Mouse (Mus musculus): ENCODE measurements around the gene Gm48551. TPM values are rescaled to one million over a fixed set of nuclear protein-coding genes. Genes with fewer than 3 reads are reported as not detected.
A peak's percentile ranks its signal among the peaks of the same experiment; 100 is the strongest.

Gm48551 gene
- polyA plus RNA-seq, 1 experiment from 2014 or later = 4.1 TPM

DNA sequence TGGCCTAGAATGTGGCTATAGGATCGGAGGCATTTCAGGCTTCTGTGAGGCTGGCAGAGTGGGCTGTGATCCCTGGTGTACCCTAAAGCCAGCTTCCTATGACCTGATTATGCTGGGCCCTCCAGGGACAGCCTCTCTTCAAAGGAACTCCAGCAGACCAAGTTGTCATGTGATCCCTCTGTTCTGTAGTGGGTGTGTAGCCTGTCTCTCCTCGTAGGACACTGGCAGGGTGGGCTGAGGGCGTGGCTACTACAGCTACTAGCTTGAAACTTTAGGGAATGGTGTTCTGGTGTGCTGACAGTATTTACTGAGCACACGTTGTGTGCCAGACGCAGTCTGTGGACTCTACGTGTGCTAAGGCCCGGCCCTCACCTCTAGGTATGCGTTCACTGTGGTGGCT is 23.5 kb upstream of the Gm48551 start:
- H3K27ac ChIP-seq = no peak overlapping the region
- H3K4me3 ChIP-seq = no peak overlapping the region
- no peaks in the 10 kb centered on the region for H3K9me3 ChIP-seq
- H3K27me3 ChIP-seq = peaks cover 30% of the 10 kb centered on the region
- WGBS = 65% methylated on average over 8 of the region's 8 CpGs
- peaks cover 45% of the 10 kb centered on the region for H3K4me1 ChIP-seq
- H3K4me2 ChIP-seq (replicated peaks) = no peak overlapping the region
- H3K36me3 ChIP-seq = peaks cover 7% of the 10 kb centered on the region; the same call in 1 of the 2 replicates
- H3K9ac ChIP-seq = no peak overlapping the region
- no peak for ATAC-seq (ENCODE audit: insufficient number of reproducible peaks, insufficient read depth, low FRiP score, low TSS enrichment)

DNA sequence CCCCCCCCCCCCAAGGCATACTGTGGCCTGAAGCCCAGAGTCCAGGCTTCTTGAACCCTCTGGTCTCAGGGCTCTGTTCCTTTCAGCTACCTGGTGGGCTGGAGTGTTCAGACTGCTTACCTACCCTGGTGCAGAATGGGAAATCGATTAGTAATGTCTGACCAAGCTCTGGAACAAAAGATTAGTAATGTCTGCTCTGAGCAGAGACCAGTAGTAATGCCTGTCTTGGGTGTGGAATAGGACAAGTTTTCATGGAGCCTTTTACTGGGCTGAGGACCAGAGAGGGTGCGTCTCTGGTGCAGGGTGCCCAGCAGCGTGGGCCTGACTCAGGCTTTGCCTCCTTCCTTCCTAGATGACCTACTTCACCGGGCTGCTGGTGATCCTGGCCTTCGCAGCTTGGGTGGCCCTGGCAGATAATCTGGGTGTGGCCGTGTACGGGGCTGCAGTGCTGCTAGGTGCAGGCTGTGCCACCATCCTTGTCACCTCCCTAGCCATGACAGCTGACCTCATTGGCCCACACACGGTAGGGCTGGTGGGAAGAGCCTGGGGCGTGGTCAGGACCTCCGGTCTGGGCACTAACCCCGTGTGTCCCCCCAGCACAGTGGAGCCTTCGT is 21.8 kb upstream of the Gm48551 start:
- Histone ChIP-seq H3K9ac (no peak overlapping the region), H3K4me2 (replicated peaks) (no peak overlapping the region), H3K4me3 (no peak overlapping the region), H3K27me3 (peaks cover 35% of the 10 kb centered on the region), H3K9me3 (no peaks in the 10 kb centered on the region), H3K36me3 (peaks cover 24% of the 10 kb centered on the region), H3K27ac (no peak overlapping the region), H3K4me1 (peaks cover 45% of the 10 kb centered on the region)
- ATAC-seq (ENCODE audit: insufficient number of reproducible peaks, insufficient read depth, low FRiP score, low TSS enrichment) = no peak
- WGBS = 74% methylated on average over 12 of the region's 12 CpGs

DNA sequence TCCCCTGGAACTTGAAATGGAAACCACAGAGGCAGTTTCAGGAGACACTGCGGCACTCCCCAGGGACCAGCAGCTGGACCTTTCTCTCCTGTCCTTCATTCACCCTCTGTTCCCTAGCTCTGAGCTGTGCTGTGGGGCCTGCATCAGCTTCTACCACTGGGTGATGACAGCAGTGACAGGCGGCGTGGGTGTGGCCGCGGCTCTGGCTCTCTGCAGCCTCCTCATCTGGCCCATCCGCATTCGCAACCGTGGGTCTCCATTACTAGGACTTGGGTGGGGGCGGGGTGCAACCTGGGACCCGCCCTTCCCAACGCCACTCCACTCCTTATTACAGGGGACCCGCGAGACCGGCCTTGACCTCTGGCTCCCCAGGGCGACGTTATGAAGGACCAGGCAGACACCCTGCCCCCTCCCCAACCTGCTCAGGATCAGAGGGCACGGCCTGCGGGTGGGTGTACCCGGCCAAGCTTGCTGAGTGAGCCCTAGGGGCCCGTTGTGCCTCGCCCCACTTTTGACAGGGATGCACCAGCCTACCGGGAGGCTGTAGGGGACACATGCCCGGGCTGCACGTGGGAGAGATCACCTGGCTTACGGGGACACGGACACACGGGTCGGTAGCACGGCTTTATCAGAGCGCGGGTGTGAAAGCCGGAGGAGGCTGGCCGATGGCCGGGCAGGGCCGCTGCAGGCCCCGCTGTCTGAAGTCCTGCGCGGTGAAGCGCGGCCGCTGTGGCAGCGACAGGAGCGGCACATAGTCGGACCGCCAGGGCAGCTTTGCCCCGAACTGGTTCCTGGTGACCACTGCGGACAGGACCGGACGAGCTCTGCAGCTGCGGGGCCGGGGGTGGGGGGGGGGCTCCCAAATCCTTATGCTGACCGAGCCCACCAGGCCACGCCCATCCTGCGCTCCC is 20.6 kb upstream of the Gm48551 start:
- 10% methylated on average over 51 of the region's 54 CpGs for WGBS
- Histone ChIP-seq H3K27ac (no peak overlapping the region), H3K36me3 (peaks cover 37% of the 10 kb centered on the region), H3K4me2 (replicated peaks) (peak overlapping the region; percentile 49), H3K9me3 (no peaks in the 10 kb centered on the region), H3K4me3 (peak overlapping the region; percentile 25), H3K9ac (peak overlapping the region; percentile 49), H3K4me1 (peaks cover 36% of the 10 kb centered on the region), H3K27me3 (peaks cover 35% of the 10 kb centered on the region)
- ATAC-seq (ENCODE audit: insufficient number of reproducible peaks, insufficient read depth, low FRiP score, low TSS enrichment) = no peak

DNA sequence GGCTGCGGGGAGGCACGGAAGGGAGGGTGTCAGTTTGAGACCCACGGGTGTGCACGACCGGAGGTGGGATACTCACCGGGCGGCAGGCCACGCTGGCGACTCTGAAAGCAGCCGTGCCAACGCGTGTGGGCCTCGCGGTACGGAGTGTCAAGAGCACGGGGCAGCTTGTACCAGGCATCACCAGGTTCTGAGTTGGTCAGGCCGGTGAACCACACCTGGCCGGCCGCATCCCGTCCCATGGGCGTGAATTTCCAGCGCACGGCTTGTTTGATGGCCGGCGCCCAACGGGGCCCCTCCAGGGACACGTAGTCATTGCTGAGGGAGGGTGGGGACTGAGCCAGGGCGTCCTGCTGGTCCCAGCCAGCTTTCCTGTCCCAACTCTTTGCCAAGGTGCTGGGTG is 19.6 kb upstream of the Gm48551 start:
- no peaks in the 10 kb centered on the region for H3K9me3 ChIP-seq
- H3K4me2 ChIP-seq (replicated peaks) = peak overlapping the region; percentile 49
- H3K9ac ChIP-seq = peak overlapping the region; percentile 49; the same call in 1 of the 2 replicates
- peaks cover 46% of the 10 kb centered on the region for H3K36me3 ChIP-seq
- H3K4me1 ChIP-seq = peaks cover 33% of the 10 kb centered on the region
- peak overlapping the region; percentile 25 for H3K4me3 ChIP-seq
- H3K27me3 ChIP-seq = peaks cover 35% of the 10 kb centered on the region
- no peak for ATAC-seq (ENCODE audit: insufficient number of reproducible peaks, insufficient read depth, low FRiP score, low TSS enrichment)
- WGBS = 12% methylated on average over 28 of the region's 28 CpGs
- no peak overlapping the region for H3K27ac ChIP-seq

DNA sequence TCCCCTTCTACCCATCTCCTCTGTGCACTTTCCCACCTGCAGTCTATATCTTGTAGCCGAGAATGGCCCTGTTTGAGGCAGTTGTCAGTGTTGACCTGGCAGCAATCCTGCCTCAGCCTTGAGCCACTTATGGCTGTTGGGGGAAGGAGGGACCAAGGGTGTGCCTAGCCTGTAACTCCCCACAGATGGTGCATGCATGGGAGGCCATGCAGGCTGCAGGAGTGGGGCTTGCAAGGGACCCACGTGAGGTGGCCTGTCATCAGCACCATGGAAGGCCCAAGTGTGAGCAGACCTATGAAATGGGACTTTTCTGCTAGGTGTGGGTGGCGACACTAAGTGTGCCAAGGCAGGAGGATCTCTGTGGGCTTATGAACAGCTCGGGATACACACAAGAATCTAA is 19.2 kb upstream of the Gm48551 start:
- no peak for ATAC-seq (ENCODE audit: insufficient number of reproducible peaks, insufficient read depth, low FRiP score, low TSS enrichment)
- Histone ChIP-seq H3K27me3 (peaks cover 35% of the 10 kb centered on the region), H3K4me1 (peaks cover 30% of the 10 kb centered on the region), H3K27ac (no peak overlapping the region), H3K36me3 (peaks cover 50% of the 10 kb centered on the region), H3K4me2 (replicated peaks) (peak overlapping the region; percentile 49; the same call in 1 of the 2 replicates), H3K9ac (no peak overlapping the region), H3K9me3 (no peaks in the 10 kb centered on the region), H3K4me3 (peak overlapping the region; percentile 25)
- WGBS = 41% methylated on average over 4 of the region's 4 CpGs

DNA sequence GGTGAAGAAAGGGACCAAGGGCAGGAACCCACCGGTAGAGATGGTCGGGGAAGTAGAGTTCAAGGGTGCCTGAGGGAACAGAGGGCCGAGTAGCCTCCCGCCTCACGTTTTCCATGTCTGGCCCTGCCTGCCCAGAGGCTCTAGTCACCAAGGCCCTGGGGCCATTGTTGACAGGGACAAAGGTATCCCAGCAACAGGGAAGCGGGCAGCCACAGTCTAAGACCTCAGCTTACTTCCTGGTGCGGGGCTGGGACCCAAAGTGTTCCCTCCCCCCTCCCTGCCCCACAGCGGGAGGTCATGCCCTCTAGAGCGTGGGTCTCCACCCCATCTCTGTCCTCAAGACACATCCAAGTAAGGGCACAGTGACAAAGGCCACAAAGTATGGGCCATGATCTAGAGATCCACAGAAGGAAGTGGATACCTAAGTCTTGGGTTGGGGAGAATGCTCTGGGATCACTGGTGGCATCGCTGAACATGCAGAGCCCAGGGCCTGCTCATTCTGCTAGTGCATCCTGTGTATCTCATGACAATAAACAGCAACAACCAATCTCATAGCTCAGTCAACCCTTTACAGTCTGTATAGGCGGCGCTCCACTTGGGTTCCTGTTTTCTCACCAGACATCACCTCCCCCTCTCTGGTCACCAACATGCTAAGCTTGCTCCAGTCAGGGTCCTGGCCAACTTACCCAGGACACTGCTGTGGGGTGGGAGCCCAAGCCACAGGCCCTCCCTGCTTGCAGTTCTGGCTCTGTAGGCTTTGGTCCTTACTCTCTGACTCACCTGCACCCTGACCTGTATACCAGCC is 18.4 kb upstream of the Gm48551 start, which contains the start of gene 4930404N11Rik:
Gene 4930404N11Rik (minus strand): TSS at position 145 of the 805 bp plus-strand sequence.
- H3K9ac ChIP-seq = 0 out of 2 replicates have a peak within 1 kb of the TSS, but pooled peaks have one; percentile 49
- H3K36me3 ChIP-seq = peaks cover 57% of the 10 kb centered on the region
- ATAC-seq (ENCODE audit: insufficient number of reproducible peaks, insufficient read depth, low FRiP score, low TSS enrichment) = no peak
- H3K4me1 ChIP-seq = peaks cover 26% of the 10 kb centered on the region
- H3K9me3 ChIP-seq = no peaks in the 10 kb centered on the region
- 27% methylated on average over 10 of the region's 12 CpGs for WGBS
- peak within 1 kb of the TSS; percentile 49 for H3K4me2 ChIP-seq (replicated peaks)
- H3K4me3 ChIP-seq = peak within 1 kb of the TSS; percentile 25
- H3K27ac ChIP-seq = no peak within 1 kb of the TSS
- H3K27me3 ChIP-seq = peaks cover 35% of the 10 kb centered on the region

DNA sequence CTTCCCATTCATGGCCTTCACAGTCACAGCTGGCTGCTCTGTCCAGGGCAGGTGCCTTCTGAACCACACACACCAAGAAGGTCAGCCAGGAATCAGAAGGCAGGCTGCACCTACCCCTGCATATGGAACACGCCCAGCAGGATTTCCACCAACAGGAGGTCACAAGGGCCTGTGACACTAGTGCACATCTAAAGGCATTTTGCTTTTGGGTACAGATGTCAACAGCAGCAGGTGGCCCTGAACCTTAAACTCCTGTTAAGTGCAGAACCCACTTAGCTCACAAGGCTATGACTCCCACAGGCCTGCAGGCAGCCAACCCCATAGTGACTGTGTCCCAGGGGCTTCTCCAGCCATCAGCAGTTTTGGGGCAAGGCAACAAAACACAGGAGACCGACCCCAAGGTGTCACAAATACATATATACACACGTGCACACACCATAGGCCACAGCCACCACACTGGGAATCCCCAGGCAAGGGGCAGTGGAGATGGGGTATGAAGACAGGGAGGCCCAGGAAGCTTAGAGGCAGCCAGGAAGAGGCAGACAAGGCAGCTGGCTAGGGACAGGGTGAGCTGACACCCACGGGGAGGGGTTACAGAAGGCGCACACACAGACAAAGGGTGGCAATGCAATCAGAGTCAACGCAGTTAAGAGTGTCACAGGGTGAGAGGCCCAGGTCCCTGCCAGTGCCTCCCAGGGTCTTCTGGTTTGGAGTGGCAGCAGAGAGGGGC is 17.6 kb upstream of the Gm48551 start:
- H3K9me3 ChIP-seq = no peaks in the 10 kb centered on the region
- peaks cover 35% of the 10 kb centered on the region for H3K27me3 ChIP-seq
- H3K27ac ChIP-seq = no peak overlapping the region
- no peak overlapping the region for H3K9ac ChIP-seq
- WGBS = 79% methylated on average over 6 of the region's 6 CpGs
- H3K4me1 ChIP-seq = peaks cover 22% of the 10 kb centered on the region
- H3K4me3 ChIP-seq = no peak overlapping the region
- no peak for ATAC-seq (ENCODE audit: insufficient number of reproducible peaks, insufficient read depth, low FRiP score, low TSS enrichment)
- no peak overlapping the region for H3K4me2 ChIP-seq (replicated peaks)
- H3K36me3 ChIP-seq = peaks cover 60% of the 10 kb centered on the region

DNA sequence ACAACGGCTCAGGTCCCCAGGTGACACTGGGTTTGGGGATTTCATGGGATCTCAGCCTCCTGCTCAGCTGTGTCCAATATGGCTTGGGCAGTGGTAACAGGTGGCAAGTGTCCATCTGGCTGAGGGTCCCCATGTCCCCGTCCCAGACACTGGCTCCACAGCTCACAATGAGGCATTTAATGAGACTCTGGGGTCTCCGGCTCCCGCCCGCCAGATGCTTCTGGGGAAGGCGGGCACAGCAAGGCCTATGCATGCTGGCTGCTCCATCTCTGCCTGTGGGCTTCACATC is 17.1 kb upstream of the Gm48551 start:
- Histone ChIP-seq H3K9me3 (no peaks in the 10 kb centered on the region), H3K4me1 (peaks cover 22% of the 10 kb centered on the region), H3K27ac (no peak overlapping the region), H3K36me3 (peaks cover 64% of the 10 kb centered on the region), H3K9ac (no peak overlapping the region), H3K4me2 (replicated peaks) (no peak overlapping the region), H3K27me3 (peaks cover 35% of the 10 kb centered on the region), H3K4me3 (no peak overlapping the region)
- 88% methylated on average over 6 of the region's 6 CpGs for WGBS
- no peak for ATAC-seq (ENCODE audit: insufficient number of reproducible peaks, insufficient read depth, low FRiP score, low TSS enrichment)

DNA sequence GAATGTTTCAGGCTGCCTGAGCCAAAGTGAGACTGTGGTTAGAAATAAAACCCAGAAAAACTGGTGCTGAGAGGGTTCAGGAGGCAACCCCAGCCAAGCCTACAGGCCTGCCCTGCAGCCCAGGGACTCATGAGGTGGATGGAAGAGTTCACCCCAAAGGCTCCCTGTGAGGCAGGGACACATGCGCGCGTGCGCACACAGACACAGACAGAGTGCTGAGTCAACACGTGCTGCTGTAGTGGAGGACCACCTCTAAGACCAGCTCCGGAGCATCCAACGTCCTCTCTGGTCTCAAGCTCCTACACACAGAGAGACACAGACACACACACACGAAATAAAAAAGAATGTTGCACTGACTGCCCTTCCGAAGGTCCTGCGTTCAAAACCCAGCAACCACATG is 8.9 kb upstream of the Gm48551 start:
- no peak overlapping the region for H3K27ac ChIP-seq
- no peaks in the 10 kb centered on the region for H3K27me3 ChIP-seq
- no peak for ATAC-seq (ENCODE audit: insufficient number of reproducible peaks, insufficient read depth, low FRiP score, low TSS enrichment)
- 94% methylated on average over 10 of the region's 10 CpGs for WGBS
- H3K4me1 ChIP-seq = peaks cover 22% of the 10 kb centered on the region
- no peak overlapping the region for H3K4me2 ChIP-seq (replicated peaks)
- peaks cover 45% of the 10 kb centered on the region for H3K36me3 ChIP-seq
- no peaks in the 10 kb centered on the region for H3K9me3 ChIP-seq
- no peak overlapping the region for H3K4me3 ChIP-seq
- no peak overlapping the region for H3K9ac ChIP-seq

DNA sequence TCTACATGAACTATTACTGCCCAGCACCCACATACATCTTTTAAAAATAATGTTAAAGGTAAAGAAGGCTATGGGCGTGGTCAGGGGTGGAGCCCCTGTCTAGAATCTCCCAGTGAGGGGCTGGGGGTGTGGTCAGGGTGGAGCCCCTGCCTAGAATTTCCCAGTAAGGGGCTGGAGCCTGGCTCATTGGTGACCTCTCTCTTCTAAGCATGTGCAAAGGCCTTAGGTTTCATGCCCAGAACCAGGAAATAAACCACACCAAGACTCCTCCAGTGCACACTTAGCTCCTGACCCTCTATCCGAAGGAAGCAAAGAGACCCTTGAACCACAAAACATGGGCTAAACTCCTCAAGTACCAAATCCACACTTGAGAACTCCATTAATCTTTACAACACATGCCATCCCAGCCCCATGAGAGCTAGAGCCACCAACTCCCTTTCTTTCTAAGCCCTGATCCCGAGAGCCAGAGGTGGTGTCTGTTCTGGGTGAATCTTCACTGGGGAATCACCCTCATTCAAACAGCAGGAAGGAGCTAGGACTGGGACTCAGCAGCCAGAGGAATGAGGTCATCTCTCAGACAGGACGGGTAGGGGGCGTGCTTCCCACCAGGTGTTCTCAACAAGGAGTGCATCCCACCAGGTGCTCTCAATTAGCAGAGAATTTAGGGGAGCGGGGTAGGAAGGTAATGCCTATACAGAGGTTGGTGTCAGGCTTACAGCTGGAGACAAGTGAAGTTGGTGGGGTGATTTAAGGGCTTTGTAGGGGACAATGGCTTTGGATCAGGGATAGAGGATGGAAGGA is 7.5 kb upstream of the Gm48551 start:
- Histone ChIP-seq H3K27me3 (no peaks in the 10 kb centered on the region), H3K4me3 (peak overlapping the region; percentile 85), H3K36me3 (peaks cover 31% of the 10 kb centered on the region), H3K4me1 (peaks cover 22% of the 10 kb centered on the region), H3K4me2 (replicated peaks) (peak overlapping the region; percentile 79), H3K27ac (peak overlapping the region; percentile 75; the same call in 1 of the 2 replicates), H3K9me3 (no peaks in the 10 kb centered on the region), H3K9ac (peak overlapping the region; percentile 96)
- no peak for ATAC-seq (ENCODE audit: insufficient number of reproducible peaks, insufficient read depth, low FRiP score, low TSS enrichment)
- WGBS = 31% methylated on average over 6 of the region's 6 CpGs
